Mouse (Mus musculus) right cerebral cortex, postnatal 4 days (tissue): Measurements from ENCODE around the gene Elavl4.

Experiments
- DNase-seq: peaks from one replicate; pipeline ENCODE4 v3.0.0-alpha.2; 2022

Gene Elavl4

GRCm38 (mm10) chr4:110264345-110264943 is 87.3 kb downstream of the Elavl4 start:
- no peak for DNase-seq

- no peak for DNase-seq
Observed at GRCm38 (mm10) chr4:110257360-110257759, 94.3 kb downstream of the Elavl4 start.

- DNase-seq: no peak
Observed at GRCm38 (mm10) chr4:110255617-110256016, 96.1 kb downstream of the Elavl4 start.

DNA sequence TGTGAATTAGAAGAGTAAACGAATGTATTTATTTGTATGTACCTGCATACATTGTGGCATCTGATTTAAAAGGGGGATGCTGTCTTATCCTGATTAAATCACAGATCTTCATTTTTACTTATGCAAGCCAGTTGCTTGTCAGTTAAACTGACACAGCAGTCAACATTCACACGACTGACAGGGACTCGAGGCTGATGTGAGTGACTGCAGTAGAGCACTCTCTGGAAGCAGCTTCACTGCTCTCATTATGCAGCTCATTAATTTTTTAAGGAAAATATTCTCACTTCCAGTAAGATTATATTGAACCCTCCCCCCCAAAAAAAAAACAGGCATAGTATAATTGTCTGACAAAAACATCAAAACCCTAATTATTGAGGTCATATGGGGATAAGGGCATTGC is 101.7 kb downstream of the Elavl4 start:
- DNase-seq: no peak

GRCm38 (mm10) chr4:110242879-110243278 is 108.8 kb downstream of the Elavl4 start:
- DNase-seq: no peak

GRCm38 (mm10) chr4:110234554-110234953 is 117.2 kb downstream of the Elavl4 start:
- DNase-seq: no peak

- no peak for DNase-seq
Observed at GRCm38 (mm10) chr4:110232327-110232726, 119.4 kb downstream of the Elavl4 start.

DNA sequence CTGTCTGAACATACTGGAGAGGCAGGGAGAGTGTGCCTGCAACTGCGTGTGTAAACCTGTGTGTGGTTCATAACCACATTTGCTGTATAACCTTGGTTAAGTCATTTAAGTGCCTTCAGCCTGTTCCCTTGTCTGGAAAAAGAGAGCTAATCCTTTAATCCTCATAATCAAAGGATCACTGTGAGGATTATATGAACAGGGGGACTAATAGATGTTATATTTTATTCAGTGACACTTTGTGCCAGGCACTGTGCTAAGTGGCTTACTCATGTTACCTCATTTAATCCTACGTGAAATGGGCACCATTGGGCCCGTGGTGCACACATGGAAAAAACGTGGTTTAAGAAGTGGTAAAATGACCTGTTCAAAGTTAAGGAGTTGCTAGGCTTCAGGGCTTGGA is 119.9 kb downstream of the Elavl4 start:
- DNase-seq: no peak

GRCm38 (mm10) chr4:110229652-110230051 is 122.1 kb downstream of the Elavl4 start:
- DNase-seq: no peak

- no peak for DNase-seq
Observed at GRCm38 (mm10) chr4:110229238-110229637, 122.5 kb downstream of the Elavl4 start.

GRCm38 (mm10) chr4:110227621-110228031 is 124.1 kb downstream of the Elavl4 start:
- DNase-seq: no peak

DNA sequence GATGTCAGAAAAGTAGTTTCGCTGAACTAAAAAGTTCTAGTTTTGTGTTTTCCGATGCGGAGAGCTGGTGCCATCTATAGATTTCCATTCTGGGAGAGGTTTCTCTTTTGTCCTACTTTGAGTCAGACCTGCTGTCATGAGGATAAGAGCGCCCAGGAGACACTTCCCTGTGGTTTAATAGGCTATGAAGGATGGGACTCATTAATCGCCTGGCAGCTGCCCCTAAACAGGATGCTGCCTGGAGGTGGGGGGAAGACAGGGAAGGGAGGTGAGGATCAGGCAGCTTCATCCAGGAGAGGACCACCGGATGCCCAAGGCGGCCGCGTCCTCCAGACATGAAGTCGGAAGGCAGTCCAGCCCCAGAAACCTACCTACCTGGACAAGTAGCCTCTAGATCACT is 126.2 kb downstream of the Elavl4 start:
- DNase-seq: no peak

DNA sequence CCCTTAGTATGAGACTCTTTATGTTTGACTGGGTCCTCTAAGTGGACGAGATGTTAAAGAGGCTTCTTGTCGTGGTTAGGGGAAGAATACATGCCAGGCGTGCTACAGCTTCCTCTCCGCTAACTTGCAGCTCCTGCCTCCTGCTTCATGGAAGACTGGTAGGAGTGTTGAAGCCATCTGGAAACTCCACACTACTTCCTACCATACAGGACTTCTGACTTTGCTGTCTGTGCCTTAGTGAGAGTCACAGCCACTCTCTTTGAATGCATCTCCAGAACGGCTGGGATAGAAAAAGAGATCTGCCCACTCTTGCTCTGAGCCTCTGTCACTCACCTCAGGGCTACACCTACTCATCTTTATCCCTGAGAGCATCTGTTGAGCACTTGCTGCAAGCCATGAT is 132.9 kb downstream of the Elavl4 start:
- DNase-seq: no peak

GRCm38 (mm10) chr4:110217553-110217952 is 134.2 kb downstream of the Elavl4 start:
- no peak for DNase-seq

DNA sequence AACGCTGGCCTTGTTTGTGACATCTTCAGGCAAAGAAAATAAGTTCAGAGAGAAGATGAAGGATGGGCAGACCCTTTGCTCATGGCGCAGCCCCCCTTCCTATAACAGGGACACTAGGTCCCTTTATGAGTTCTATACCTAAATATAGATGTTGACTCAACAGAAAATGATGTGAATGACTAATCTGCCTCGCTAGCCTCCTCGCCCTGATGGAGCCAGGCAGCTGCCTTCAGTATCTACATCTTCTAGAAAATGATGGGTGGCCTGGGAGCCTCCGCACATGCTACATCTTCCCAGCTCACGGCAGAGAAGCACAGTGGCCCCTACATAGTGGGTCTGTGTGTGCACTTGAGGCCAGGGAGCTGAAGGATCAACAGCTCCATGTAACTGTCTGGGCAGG is 137.2 kb downstream of the Elavl4 start:
- no peak for DNase-seq

DNA sequence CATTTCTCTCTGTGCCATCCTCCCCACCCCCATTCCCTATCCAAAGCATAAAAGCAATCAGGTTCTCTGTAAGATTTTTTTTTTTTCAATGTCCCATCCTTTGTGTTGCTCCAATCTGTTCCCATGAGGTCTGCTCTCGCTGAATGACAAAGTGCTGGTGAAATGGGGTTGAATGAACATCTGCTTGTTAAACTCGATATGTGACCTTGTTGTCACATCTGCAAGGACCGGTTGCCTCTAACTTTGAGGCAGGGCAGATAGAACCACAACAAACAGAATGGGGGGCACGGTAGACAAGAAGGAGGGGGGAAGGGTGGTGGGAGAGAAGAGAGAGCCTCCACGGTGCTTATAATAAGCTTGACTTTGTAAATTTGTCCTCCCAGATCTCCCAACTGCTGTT is 138.0 kb downstream of the Elavl4 start:
- no peak for DNase-seq

DNA sequence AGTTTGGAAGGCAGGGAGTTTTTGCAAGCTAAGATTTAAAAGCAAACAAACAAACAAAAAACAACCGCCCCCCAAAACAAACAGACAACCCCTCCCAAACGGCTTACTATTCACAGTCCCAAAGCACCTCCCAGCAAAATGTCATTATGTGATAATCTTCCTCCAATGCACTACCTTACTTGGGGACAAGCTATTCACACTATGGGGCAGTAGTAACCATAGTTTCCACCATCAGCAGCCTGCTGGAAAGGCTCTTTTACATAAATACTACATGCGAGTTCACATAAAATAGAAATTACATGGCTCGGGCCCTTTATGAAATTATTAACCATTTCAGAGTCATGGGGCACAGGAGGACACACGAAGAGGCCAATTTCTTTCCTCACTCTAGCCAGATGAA is 141.5 kb downstream of the Elavl4 start:
- DNase-seq: no peak

DNA sequence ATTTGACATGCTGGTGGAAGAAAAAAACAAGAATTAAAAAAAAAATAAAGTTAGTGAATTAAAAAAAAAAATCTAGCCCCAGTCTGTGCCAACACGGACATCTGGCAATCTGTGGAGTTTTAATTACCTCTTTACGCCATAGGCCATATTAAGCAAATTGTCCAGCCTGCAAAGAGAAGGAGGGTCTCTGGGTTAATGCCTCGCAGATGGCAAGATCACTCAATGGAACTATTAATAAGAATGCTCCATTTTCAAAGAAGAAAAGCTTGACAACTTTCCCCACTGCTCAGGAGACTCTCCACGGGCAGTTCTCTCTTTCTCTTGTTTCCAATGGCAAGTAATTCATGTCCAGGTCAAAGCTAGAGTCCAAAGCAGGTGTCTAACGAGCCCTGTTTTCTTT is 142.1 kb downstream of the Elavl4 start:
- DNase-seq: no peak

- no peak for DNase-seq
Observed at GRCm38 (mm10) chr4:110201680-110202079, 150.0 kb downstream of the Elavl4 start.

- DNase-seq: no peak
Observed at GRCm38 (mm10) chr4:110199897-110200296, 151.8 kb downstream of the Elavl4 start.

DNA sequence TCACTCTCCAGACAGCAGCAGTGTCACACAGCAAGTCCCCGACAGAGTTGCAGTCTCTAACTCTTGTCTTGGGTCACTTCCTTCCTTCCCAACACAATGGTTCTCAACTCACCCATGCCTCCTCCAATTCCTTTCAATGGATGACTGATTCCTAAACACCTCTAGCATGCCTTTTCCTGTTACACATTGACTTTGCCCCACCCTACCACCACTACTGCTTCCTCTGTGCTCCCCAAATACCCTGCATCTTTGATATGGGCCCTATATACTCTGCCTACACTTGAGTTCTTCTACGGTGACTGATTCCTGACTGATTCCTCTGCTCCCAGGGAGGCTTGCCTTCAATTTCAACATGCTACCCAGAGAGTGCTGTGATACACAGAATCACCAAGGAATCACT is 153.1 kb downstream of the Elavl4 start:
- no peak for DNase-seq

GRCm38 (mm10) chr4:110177263-110177662 is 174.4 kb downstream of the Elavl4 start:
- no peak for DNase-seq

GRCm38 (mm10) chr4:110172028-110172427 is 179.7 kb downstream of the Elavl4 start:
- DNase-seq: no peak

GRCm38 (mm10) chr4:110165217-110165616 is 186.5 kb downstream of the Elavl4 start:
- peak; percentile 17 for DNase-seq

GRCm38 (mm10) chr4:110161600-110161999 is 190.1 kb downstream of the Elavl4 start:
- no peak for DNase-seq
